Mouse (Mus musculus): ENCODE results near the gene Mrpl52. TPM values are rescaled to one million over a fixed set of nuclear protein-coding genes. Genes with fewer than 3 reads are reported as not detected.

The Mrpl52 gene
- polyA plus RNA-seq, 1 experiment, result 136 TPM

DNA sequence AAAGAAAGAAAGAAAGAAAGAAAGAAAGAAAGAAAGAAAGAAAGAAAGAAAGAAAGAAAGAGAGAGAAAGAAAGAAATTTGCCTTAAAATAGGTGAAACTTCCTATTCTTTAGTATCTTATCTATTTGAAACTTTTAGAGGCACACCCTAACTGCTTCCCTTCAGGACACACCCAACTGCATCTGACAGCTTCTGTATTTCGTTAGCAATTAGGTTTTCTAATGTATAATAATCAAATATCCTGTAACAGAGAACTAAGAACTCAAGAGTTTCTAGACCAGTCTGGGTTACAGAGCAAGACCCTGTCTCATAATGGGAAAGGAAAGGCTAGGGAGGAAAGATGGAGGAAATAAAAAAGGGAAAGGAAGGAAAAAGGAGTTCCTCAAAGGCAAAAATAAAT lies 2.1 kb upstream of the Mrpl52 start:
- 91% methylated on average over 1 of the region's 1 CpGs for WGBS
- H3K27ac ChIP-seq (ENCODE audit: insufficient read depth, low read length), result no peak overlapping the region
- TF ChIP-seq CTCF (IDR thresholded peaks at IDR 0.05; ENCODE audit: borderline replicate concordance, insufficient read depth, low read depth, low read length), result no peak
- TF ChIP-seq POLR2A (IDR thresholded peaks at IDR 0.05; ENCODE audit: borderline replicate concordance, insufficient read depth, low read length), result no peak

DNA sequence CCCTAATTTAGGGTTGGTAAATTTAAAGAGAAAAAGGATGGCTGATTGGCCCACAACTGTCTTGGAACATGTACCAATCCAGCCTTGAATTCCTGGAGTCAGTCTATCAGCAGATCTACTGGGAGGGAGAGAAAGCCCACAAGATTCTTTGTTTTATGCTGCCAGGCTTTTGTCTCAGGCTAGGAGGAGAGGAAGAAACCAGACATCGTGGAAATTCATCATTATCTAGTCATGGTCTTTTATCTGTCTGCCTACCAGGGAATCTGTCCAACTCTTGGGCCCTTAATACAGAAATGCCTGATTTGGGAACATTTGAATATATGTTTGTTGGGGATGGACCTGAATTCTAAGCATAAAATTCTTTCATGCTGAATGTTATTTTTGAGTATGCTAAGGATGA lies 1.2 kb upstream of the Mrpl52 start:
- TF ChIP-seq POLR2A (IDR thresholded peaks at IDR 0.05; ENCODE audit: borderline replicate concordance, insufficient read depth, low read length), result no peak
- no peak for TF ChIP-seq CTCF (IDR thresholded peaks at IDR 0.05; ENCODE audit: borderline replicate concordance, insufficient read depth, low read depth, low read length)
- Histone ChIP-seq H3K4me1 (ENCODE audit: control insufficient read depth, insufficient read depth, low read length) (peaks cover 3% of the 10 kb centered on the region; the same call in 1 of the 2 replicates), H3K27me3 (ENCODE audit: control insufficient read depth, insufficient read depth, low read length) (no peaks in the 10 kb centered on the region), H3K4me3 (replicated peaks; ENCODE audit: insufficient read depth, low read depth, low read length) (no peak overlapping the region), H3K27ac (ENCODE audit: insufficient read depth, low read length) (no peak overlapping the region)
- 78% methylated on average over 1 of the region's 1 CpGs for WGBS
- no peak for DNase-seq

More for the DNA sequence above, 2.1 kb upstream of the Mrpl52 start:
- H3K27me3 ChIP-seq (ENCODE audit: control insufficient read depth, insufficient read depth, low read length), result no peaks in the 10 kb centered on the region
- H3K4me1 ChIP-seq (ENCODE audit: control insufficient read depth, insufficient read depth, low read length), result peaks cover 3% of the 10 kb centered on the region; the same call in 1 of the 2 replicates
- no peak for DNase-seq
- no peak overlapping the region for H3K4me3 ChIP-seq (replicated peaks; ENCODE audit: insufficient read depth, low read depth, low read length)

DNA sequence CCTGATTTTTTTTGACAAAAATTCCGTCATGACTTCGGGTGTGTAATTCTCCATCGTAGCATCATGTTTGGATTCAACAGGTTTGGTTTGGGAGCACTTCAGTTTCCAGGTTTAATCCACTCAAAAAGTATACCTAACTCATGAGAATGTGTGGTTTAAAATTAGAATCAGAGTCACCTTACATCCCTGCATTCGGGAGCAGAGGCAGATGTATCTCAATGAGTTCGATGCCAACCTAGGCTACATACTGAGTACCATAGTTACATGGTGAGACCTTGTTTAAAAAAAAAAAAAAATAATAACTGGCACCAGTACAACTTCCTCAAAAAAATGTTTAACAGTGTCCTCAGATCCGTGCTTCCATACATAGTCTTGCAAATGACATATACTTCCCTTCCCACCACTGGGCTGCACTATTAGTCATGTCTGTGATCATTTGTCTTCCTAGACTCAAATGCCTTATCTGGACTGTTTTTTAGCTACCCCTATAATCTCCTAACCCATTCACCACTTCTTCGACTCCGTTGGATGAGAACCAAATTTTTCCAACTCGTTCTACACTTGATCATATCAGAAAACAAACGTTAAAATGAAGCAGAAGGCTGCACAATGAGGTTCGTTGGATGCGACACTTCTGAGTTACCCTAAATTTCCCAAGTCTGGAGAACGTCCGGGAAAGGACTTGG lies 563 bp upstream of the Mrpl52 start:
- peaks cover 3% of the 10 kb centered on the region; the same call in 1 of the 2 replicates for H3K4me1 ChIP-seq (ENCODE audit: control insufficient read depth, insufficient read depth, low read length)
- WGBS, result 26% methylated on average over 14 of the region's 14 CpGs
- H3K4me3 ChIP-seq (replicated peaks; ENCODE audit: insufficient read depth, low read depth, low read length), result peak overlapping the region; percentile 63
- DNase-seq, result no peak
- TF ChIP-seq CTCF (IDR thresholded peaks at IDR 0.05; ENCODE audit: borderline replicate concordance, insufficient read depth, low read depth, low read length) (no peak), POLR2A (IDR thresholded peaks at IDR 0.05; ENCODE audit: borderline replicate concordance, insufficient read depth, low read length) (no peak)
- H3K27ac ChIP-seq (ENCODE audit: insufficient read depth, low read length), result no peak overlapping the region
- H3K27me3 ChIP-seq (ENCODE audit: control insufficient read depth, insufficient read depth, low read length), result 0 out of 2 replicates have a peak, but pooled peaks cover 1% of the 10 kb centered on the region

DNA sequence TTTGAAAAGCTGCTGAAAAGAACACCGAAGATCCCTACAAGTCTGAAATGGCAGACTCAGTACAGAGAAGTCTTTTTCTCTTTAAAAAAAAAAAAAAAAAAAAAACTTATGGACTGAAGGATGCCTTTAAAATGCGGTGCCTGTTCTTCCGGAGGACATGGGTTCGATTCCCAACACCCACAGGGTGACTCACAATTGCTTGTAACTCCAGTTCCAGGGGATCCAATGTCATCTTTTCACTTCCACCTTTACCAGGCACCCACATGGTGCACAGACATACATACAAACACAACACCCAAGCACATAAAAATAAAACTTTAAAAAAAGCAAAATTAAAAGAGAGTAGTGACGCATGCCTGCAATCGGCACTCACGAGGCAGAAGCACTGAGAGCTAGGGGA lies 987 bp downstream of the Mrpl52 start:
- H3K27ac ChIP-seq (ENCODE audit: insufficient read depth, low read length), result no peak overlapping the region
- WGBS, result 89% methylated on average over 7 of the region's 7 CpGs
- H3K27me3 ChIP-seq (ENCODE audit: control insufficient read depth, insufficient read depth, low read length), result peaks cover 6% of the 10 kb centered on the region; the same call in 1 of the 2 replicates
- TF ChIP-seq CTCF (IDR thresholded peaks at IDR 0.05; ENCODE audit: borderline replicate concordance, insufficient read depth, low read depth, low read length), result no peak
- TF ChIP-seq POLR2A (IDR thresholded peaks at IDR 0.05; ENCODE audit: borderline replicate concordance, insufficient read depth, low read length), result no peak
- no peak for DNase-seq
- H3K4me3 ChIP-seq (replicated peaks; ENCODE audit: insufficient read depth, low read depth, low read length), result no peak overlapping the region
- peaks cover 3% of the 10 kb centered on the region; the same call in 1 of the 2 replicates for H3K4me1 ChIP-seq (ENCODE audit: control insufficient read depth, insufficient read depth, low read length)

DNA sequence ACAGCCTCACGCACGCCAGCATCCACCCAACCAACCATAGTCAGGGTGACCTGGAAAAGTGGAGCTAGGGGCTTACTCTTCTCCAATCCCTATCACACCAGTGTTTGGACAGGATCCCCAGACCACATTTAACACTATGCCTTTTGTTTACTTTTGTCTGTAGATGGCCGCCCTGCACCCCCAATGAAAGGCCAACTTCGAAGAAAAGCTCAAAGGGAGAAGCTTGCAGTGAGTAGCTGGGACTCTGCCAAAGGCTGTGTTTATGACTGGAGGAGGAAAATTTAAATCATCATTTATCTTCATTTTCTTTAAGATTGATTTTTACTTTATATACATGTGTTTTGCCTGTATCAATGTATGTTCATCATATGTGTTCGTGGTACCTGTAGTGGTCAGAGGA lies 1.7 kb downstream of the Mrpl52 start:
- Histone ChIP-seq H3K27me3 (ENCODE audit: control insufficient read depth, insufficient read depth, low read length) (peaks cover 9% of the 10 kb centered on the region; the same call in 1 of the 2 replicates), H3K27ac (ENCODE audit: insufficient read depth, low read length) (no peak overlapping the region), H3K4me3 (replicated peaks; ENCODE audit: insufficient read depth, low read depth, low read length) (no peak overlapping the region), H3K4me1 (ENCODE audit: control insufficient read depth, insufficient read depth, low read length) (peaks cover 3% of the 10 kb centered on the region)
- no peak for DNase-seq
- TF ChIP-seq CTCF (IDR thresholded peaks at IDR 0.05; ENCODE audit: borderline replicate concordance, insufficient read depth, low read depth, low read length) (no peak), POLR2A (IDR thresholded peaks at IDR 0.05; ENCODE audit: borderline replicate concordance, insufficient read depth, low read length) (no peak)
- 92% methylated on average over 5 of the region's 5 CpGs for whole genome bisulfite sequencing

DNA sequence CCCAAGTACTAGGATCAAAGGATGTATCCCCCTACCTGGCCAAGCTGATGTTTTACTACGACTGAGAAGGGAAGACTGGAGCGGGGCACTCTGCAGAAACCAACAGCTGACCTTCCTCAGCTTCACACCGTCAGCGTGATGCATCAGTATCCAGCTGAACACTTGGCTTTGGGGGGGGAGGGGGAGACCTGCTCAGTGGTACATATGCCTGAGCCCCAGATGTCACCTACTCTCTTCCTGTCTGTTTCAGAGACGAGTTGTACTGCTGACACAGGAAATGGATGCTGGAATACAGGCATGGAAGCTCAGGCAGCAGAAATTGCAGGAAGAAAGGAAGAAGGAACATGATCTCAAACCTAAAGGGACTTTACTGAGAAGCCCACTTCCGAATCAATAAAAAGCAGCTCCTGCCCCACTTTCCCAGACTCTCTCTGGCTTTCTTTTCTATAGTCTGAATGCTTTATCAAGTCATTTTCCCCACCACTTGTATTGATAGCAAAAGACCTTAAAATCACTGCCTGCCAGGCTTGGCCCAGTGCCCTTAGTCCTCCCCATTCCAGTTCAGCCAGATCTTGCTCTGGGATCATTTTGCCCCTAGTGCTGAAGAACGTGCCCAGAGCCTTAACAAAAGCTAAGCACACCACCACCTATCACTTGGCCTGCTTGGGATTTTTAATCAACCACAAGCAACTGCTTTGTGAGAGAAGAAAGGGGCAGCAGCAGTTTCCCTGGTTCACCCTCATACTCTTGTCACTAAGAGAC lies 2.8 kb downstream of the Mrpl52 start:
- 45% methylated on average over 7 of the region's 7 CpGs for WGBS
- H3K27ac ChIP-seq (ENCODE audit: insufficient read depth, low read length), result no peak overlapping the region
- H3K4me3 ChIP-seq (replicated peaks; ENCODE audit: insufficient read depth, low read depth, low read length), result no peak overlapping the region
- DNase-seq, result no peak
- peaks cover 9% of the 10 kb centered on the region; the same call in 1 of the 2 replicates for H3K27me3 ChIP-seq (ENCODE audit: control insufficient read depth, insufficient read depth, low read length)
- peaks cover 3% of the 10 kb centered on the region for H3K4me1 ChIP-seq (ENCODE audit: control insufficient read depth, insufficient read depth, low read length)
- no peak for TF ChIP-seq POLR2A (IDR thresholded peaks at IDR 0.05; ENCODE audit: borderline replicate concordance, insufficient read depth, low read length)
- TF ChIP-seq CTCF (IDR thresholded peaks at IDR 0.05; ENCODE audit: borderline replicate concordance, insufficient read depth, low read depth, low read length), result no peak

DNA sequence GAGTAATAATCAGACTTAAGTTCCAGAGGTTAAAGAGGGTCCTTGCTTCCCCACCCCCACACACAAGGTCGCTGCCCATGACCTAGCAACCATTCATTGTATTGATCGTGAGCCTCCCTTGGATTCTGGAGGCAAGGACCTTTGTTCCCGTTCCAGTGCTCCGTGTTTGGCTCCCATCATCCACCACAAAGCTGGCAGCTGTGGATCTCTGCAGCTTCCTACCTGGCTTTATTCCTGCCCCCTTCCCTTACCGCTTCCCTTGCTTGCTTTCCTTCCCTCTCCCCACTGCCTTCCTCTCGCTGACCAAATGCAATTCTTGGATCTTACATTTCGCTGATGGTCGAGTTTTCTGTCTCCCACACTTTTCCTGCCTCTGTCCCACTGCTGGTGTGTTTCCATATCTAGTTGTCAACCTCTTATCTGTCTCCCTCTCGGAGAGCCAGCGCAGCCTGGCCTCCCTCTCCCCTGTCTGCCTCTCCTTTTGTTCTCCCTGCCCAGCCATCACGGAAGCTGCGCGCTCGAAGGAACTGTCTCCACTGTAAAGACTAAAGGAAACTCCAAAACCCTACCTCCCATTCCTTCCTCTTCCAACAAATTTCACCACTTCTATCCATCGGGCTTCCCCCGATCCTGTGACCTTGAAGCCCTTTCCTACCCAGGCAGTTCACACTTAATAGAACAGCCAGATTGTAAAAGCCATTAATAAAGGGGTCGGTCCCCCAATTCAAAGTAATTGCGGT lies 3.9 kb downstream of the Mrpl52 start:
- TF ChIP-seq POLR2A (IDR thresholded peaks at IDR 0.05; ENCODE audit: borderline replicate concordance, insufficient read depth, low read length) (no peak), CTCF (IDR thresholded peaks at IDR 0.05; ENCODE audit: borderline replicate concordance, insufficient read depth, low read depth, low read length) (no peak)
- Histone ChIP-seq H3K4me1 (ENCODE audit: control insufficient read depth, insufficient read depth, low read length) (peaks cover 3% of the 10 kb centered on the region), H3K27ac (ENCODE audit: insufficient read depth, low read length) (no peak overlapping the region), H3K27me3 (ENCODE audit: control insufficient read depth, insufficient read depth, low read length) (peaks cover 9% of the 10 kb centered on the region; the same call in 1 of the 2 replicates), H3K4me3 (replicated peaks; ENCODE audit: insufficient read depth, low read depth, low read length) (no peak overlapping the region)
- 33% methylated on average over 18 of the region's 18 CpGs for WGBS
- no peak for DNase-seq
